In genomic region chr11:54521927-54522528, GRCm38 (mm10) we compare ENCODE assay signal across 8 mouse cellular contexts. TPM values are rescaled to one million over a fixed set of nuclear protein-coding genes. Genes with fewer than 3 reads are reported as not detected.
A peak's percentile ranks its signal among the peaks of the same experiment; 100 is the strongest.
DNase-seq lines count a peak whose midpoint lies in the region; ATAC-seq and TF ChIP-seq lines count a peak whose summit lies in the region.

No protein-coding gene starts in this region.

- peak overlapping the region; percentile 92 for H3K4me3 ChIP-seq in bone marrow, adult 2 months (replicated peaks; ENCODE audit: control insufficient read depth, low read depth, low read length)
- H3K4me3 ChIP-seq in forebrain, embryonic 12.5 days (replicated peaks), result peak overlapping the region; percentile 92
- peak overlapping the region; percentile 59 for H3K4me3 ChIP-seq in midbrain, embryonic 16.5 days (ENCODE audit: low read depth, low read length)

- H3K4me2 ChIP-seq in forebrain, embryonic 12.5 days, result peak overlapping the region; percentile 59
- peak overlapping the region; percentile 60 for H3K4me2 ChIP-seq in midbrain, embryonic 16.5 days (ENCODE audit: low read length)

- intact Hi-C loops in heart, postnatal 36 days (cut with DNase I), result loop anchor here (2.0 to 10.0 kb wide), 3 partner anchors 83 to 407 kb away; partner anchors contain the start of genes Fnip1, Hint1 and Lyrm7

- ATAC-seq in forebrain, embryonic 12.5 days (ENCODE audit: low FRiP score), result no peak
- peak; percentile 27 for ATAC-seq in midbrain, embryonic 16.5 days

- H3K4me1 ChIP-seq in bone marrow, adult 2 months (ENCODE audit: control insufficient read depth, insufficient read depth, low read length), result peaks cover 1% of the 10 kb centered on the region; the same call in 1 of the 2 replicates
- H3K4me1 ChIP-seq in forebrain, embryonic 12.5 days, result peaks cover 23% of the 10 kb centered on the region
- peaks cover 21% of the 10 kb centered on the region for H3K4me1 ChIP-seq in midbrain, embryonic 16.5 days (ENCODE audit: control insufficient read depth, insufficient read depth, low read length)

- DNase-seq in heart, adult 8-10 months (ENCODE audit: low spot score), result peak; percentile 25
- DNase-seq in heart, postnatal 36 days, result no peak
- DNase-seq in kidney, adult 9 months, result peak; percentile 34
- no peak for DNase-seq in urinary bladder, postnatal 4 days (ENCODE audit: low spot score in 2 of 2)
- no peak for DNase-seq in layer of hippocampus, adult 9-10 months (ENCODE audit: low spot score)

- no peaks in the 10 kb centered on the region for H3K27me3 ChIP-seq in forebrain, embryonic 12.5 days
- no peaks in the 10 kb centered on the region for H3K27me3 ChIP-seq in midbrain, embryonic 16.5 days (ENCODE audit: control insufficient read depth, insufficient read depth, low read depth, low read length)

- TF ChIP-seq CTCF in bone marrow, adult 2 months (IDR thresholded peaks at IDR 0.05; ENCODE audit: control insufficient read depth, insufficient read depth, low read length), result no peak

- H3K9ac ChIP-seq in forebrain, embryonic 12.5 days, result peak overlapping the region; percentile 57
- H3K9ac ChIP-seq in midbrain, embryonic 16.5 days (ENCODE audit: low read depth, low read length), result peak overlapping the region; percentile 72

- H3K9me3 ChIP-seq in forebrain, embryonic 12.5 days, result no peaks in the 10 kb centered on the region
- no peaks in the 10 kb centered on the region for H3K9me3 ChIP-seq in midbrain, embryonic 16.5 days (replicated peaks; ENCODE audit: control insufficient read depth, low read length, poor library complexity, severe bottlenecking)

- peak overlapping the region; percentile 99 for H3K27ac ChIP-seq in bone marrow, adult 2 months (ENCODE audit: control insufficient read depth, insufficient read depth, low read depth, low read length, poor library complexity)
- H3K27ac ChIP-seq in forebrain, embryonic 12.5 days, result no peak overlapping the region; the same call in none of the 2 replicates
- peak overlapping the region; percentile 90 for H3K27ac ChIP-seq in midbrain, embryonic 16.5 days (ENCODE audit: low read length)

- 0 out of 2 replicates have a peak, but pooled peaks have one; percentile 75 for TF ChIP-seq POLR2A in bone marrow, adult 2 months (IDR thresholded peaks at IDR 0.05; ENCODE audit: borderline replicate concordance, control insufficient read depth, low read depth, low read length)

- whole genome bisulfite sequencing in bone marrow, adult 2 months, result 3% methylated on average over 18 of the region's 18 CpGs
- WGBS in forebrain, embryonic 12.5 days, result 2% methylated on average over 18 of the region's 18 CpGs
- 2% methylated on average over 18 of the region's 18 CpGs for WGBS in midbrain, embryonic 16.5 days

- H3K36me3 ChIP-seq in forebrain, embryonic 12.5 days (replicated peaks), result no peaks in the 10 kb centered on the region
- no peaks in the 10 kb centered on the region for H3K36me3 ChIP-seq in midbrain, embryonic 16.5 days (ENCODE audit: control insufficient read depth, insufficient read depth, low read length)

RNA-seq across cellular contexts. Expression of gene Rapgef6, which starts 0.6 kb away (rescaled TPM):
- total RNA-seq in heart, adult 8-10 months (2022), result 10 to 100 TPM; 16.8 to 18.5 (median 17.1) TPM
- total RNA-seq in heart, postnatal 36 days (2021), result 10 to 100 TPM; 17.5 to 18.4 TPM
- polyA plus RNA-seq in bone marrow, adult 2 months (2011; ENCODE audit: insufficient read depth, insufficient read length, low replicate concordance, missing spikeins), result 10.0 and 18.6 TPM in 2 replicates
- polyA plus RNA-seq in forebrain, embryonic 12.5 days (2016; fragmentation: Nextera tagmentation; extraction: Ambion mirVana), result 29.7 and 35.4 TPM in 2 replicates
- 40.2 and 44.3 TPM in 2 replicates for polyA plus RNA-seq in midbrain, embryonic 16.5 days (2015; fragmentation: Nextera tagmentation; extraction: Ambion mirVana)

Comparison
In these comparisons a context has a peak if more than half of its experiments do, and no peak if none do; other contexts are left out.
1. DNase-seq: peak in heart, adult 8-10 months (single experiment) and kidney, adult 9 months (single experiment); none in heart, postnatal 36 days (0 of 2), urinary bladder, postnatal 4 days (0 of 2) and layer of hippocampus, adult 9-10 months (single experiment).
2. Peak in every context shown above with its lines, with median percentiles within 50 percentile points of each other: H3K4me3 ChIP-seq.